Mouse (Mus musculus) adrenal gland, postnatal 25 days (tissue): Measurements from ENCODE around the gene Lrrc36. TPM values are rescaled to one million over a fixed set of nuclear protein-coding genes. Genes with fewer than 3 reads are reported as not detected.
A peak's percentile ranks its signal among the peaks of the same experiment; 100 is the strongest.

Source experiments
- DNase-seq: peaks from one replicate; pipeline ENCODE4 v3.0.0; 2021; ENCODE audit warnings: mixed read lengths
- total RNA-seq: library from RNA; stranded (reverse); gene quantifications from 2 replicates; pipeline ENCODE4 v1.2.3, GENCODE M21; 2021

The Lrrc36 gene
- total RNA-seq, 1 experiment from 2014 or later: 6.1 TPM

- DNase-seq: peak; percentile 58
These were observed 71.0 kb downstream of the Lrrc36 start for GRCm38 (mm10) chr8:105484392-105484791.

GRCm38 (mm10) chr8:105488082-105488481 is 74.7 kb downstream of the Lrrc36 start:
- DNase-seq: no peak

- no peak for DNase-seq
These were observed 75.9 kb downstream of the Lrrc36 start for GRCm38 (mm10) chr8:105489281-105489680.

GRCm38 (mm10) chr8:105493495-105493894 is 80.1 kb downstream of the Lrrc36 start:
- no peak for DNase-seq

GRCm38 (mm10) chr8:105494566-105494965 is 81.2 kb downstream of the Lrrc36 start:
- no peak for DNase-seq

GRCm38 (mm10) chr8:105495350-105496302 is 82.3 kb downstream of the Lrrc36 start:
- no peak for DNase-seq

GRCm38 (mm10) chr8:105496439-105497180 is 83.2 kb downstream of the Lrrc36 start, which contains the start of gene Zdhhc1:
Gene Zdhhc1, minus strand, starts transcription at chr8:105496902.
- DNase-seq: peak; percentile 94

- DNase-seq: no peak
These were observed 86.4 kb downstream of the Lrrc36 start for GRCm38 (mm10) chr8:105499787-105500186.

- DNase-seq: no peak
These were observed 91.2 kb downstream of the Lrrc36 start for GRCm38 (mm10) chr8:105504617-105505016.

- DNase-seq: no peak
These were observed 93.6 kb downstream of the Lrrc36 start for GRCm38 (mm10) chr8:105506977-105507376.

GRCm38 (mm10) chr8:105508758-105509157 is 95.4 kb downstream of the Lrrc36 start:
- no peak for DNase-seq

GRCm38 (mm10) chr8:105509997-105510735 is 96.8 kb downstream of the Lrrc36 start:
- no peak for DNase-seq

Other genes with a start within 250 kb of the Lrrc36 start
- 78.8 and 92.4 TPM in 2 replicates for gene Cbfb, start 242.9 kb upstream of the Lrrc36 start, total RNA-seq
- gene D230025D16Rik, start 188.4 kb upstream of the Lrrc36 start, total RNA-seq: 27.9 and 34.5 TPM in 2 replicates
- 1.2 and 2.1 TPM in 2 replicates for gene B3gnt9, start 158.4 kb upstream of the Lrrc36 start, total RNA-seq
- gene Tradd, start 149.0 kb upstream of the Lrrc36 start, total RNA-seq: 18.7 and 21.7 TPM in 2 replicates
- gene Fbxl8, start 148.9 kb upstream of the Lrrc36 start, total RNA-seq: 3.7 and 4.5 TPM in 2 replicates
- gene Hsf4, start 143.8 kb upstream of the Lrrc36 start, total RNA-seq: 0.70 and 1.1 TPM in 2 replicates
- gene Nol3, start 137.4 kb upstream of the Lrrc36 start, total RNA-seq: 4.4 and 4.7 TPM in 2 replicates
- 1.9 and 3.7 TPM in 2 replicates for gene 4931428F04Rik, start 123.7 kb upstream of the Lrrc36 start, total RNA-seq
- gene Exoc3l, start 117.5 kb upstream of the Lrrc36 start, total RNA-seq: 28.1 and 32.0 TPM in 2 replicates
- gene E2f4, start 115.9 kb upstream of the Lrrc36 start, total RNA-seq: 44.1 and 45.5 TPM in 2 replicates
- 3.9 and 9.8 TPM in 2 replicates for gene Elmo3, start 108.0 kb upstream of the Lrrc36 start, total RNA-seq
- 4.9 and 7.4 TPM in 2 replicates for gene Lrrc29, start 87.3 kb upstream of the Lrrc36 start, total RNA-seq
- gene Tmem208, start 87.2 kb upstream of the Lrrc36 start, total RNA-seq: 61.4 and 66.9 TPM in 2 replicates
- gene Fhod1, start 65.6 kb upstream of the Lrrc36 start, total RNA-seq: 14.0 and 18.4 TPM in 2 replicates
- 1.3 and 2.7 TPM in 2 replicates for gene Slc9a5, start 64.7 kb upstream of the Lrrc36 start, total RNA-seq
- 0.76 and 0.82 TPM in 2 replicates for gene Plekhg4, start 40.3 kb upstream of the Lrrc36 start, total RNA-seq
- gene Kctd19, start 69 bp upstream of the Lrrc36 start, total RNA-seq: not detected in 2 replicates
- gene Tppp3, start 58.0 kb downstream of the Lrrc36 start, total RNA-seq: 22.7 and 27.4 TPM in 2 replicates
- 17.7 and 20.6 TPM in 2 replicates for gene Zdhhc1, start 83.3 kb downstream of the Lrrc36 start, total RNA-seq
- 0.15 TPM in 1 of 2 replicates, not detected in the other for gene Hsd11b2, start 105.2 kb downstream of the Lrrc36 start, total RNA-seq
- gene Atp6v0d1, start 152.5 kb downstream of the Lrrc36 start, total RNA-seq: 108 and 110 TPM in 2 replicates
- 27.7 and 33.5 TPM in 2 replicates for gene Ripor1, start 191.7 kb downstream of the Lrrc36 start, total RNA-seq
- gene Ctcf, start 223.0 kb downstream of the Lrrc36 start, total RNA-seq: 61.5 and 74.2 TPM in 2 replicates
- gene Agrp, start 223.8 kb downstream of the Lrrc36 start, total RNA-seq: 1.2 TPM in 1 of 2 replicates, not detected in the other